In the genomic region with DNA sequence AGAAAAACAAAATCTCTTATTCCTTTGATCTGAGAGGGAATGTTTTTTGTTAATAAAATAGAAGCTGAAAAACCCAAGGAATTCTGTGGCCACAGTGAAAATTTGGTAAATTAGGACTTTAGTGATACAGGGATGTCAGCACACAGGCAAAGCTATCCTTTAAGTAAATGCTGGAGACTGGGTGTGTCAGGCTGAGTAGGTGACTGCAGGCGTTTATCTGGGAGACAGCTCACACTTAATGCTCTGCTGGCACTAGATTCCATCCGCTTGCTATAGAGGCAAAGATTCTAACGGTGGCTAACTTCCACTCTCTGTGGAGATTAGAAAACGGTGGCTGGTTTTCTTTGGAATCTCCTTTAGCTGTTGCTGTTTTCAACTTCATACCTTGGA, we compare ENCODE assay signal across 10 mouse cellular contexts. TPM values are rescaled to one million over a fixed set of nuclear protein-coding genes. Genes with fewer than 3 reads are reported as not detected.
"Had no signal": no experiment of that assay in that cellular context is flagged by ENCODE, and none has a peak within 500 bp of the region (broad histone marks: within the 10 kb centered on the region; RNA-seq: fewer than 3 reads in every experiment).

No protein-coding gene starts in this region.

- H3K36me3 ChIP-seq: kidney, embryonic 15.5 days; limb, embryonic 10.5 days; limb, embryonic 13.5 days; liver, embryonic 13.5 days; midbrain, embryonic 12.5 days; midbrain, embryonic 15.5 days; neural tube, embryonic 13.5 days; stomach, embryonic 15.5 days had no signal

- H3K4me3 ChIP-seq: kidney, embryonic 15.5 days; limb, embryonic 10.5 days; limb, embryonic 13.5 days; midbrain, embryonic 12.5 days; midbrain, embryonic 15.5 days; myocyte; neural tube, embryonic 13.5 days; stomach, embryonic 15.5 days had no signal

- H3K4me2 ChIP-seq: kidney, embryonic 15.5 days; limb, embryonic 13.5 days; lung, embryonic 14.5 days; midbrain, embryonic 12.5 days; midbrain, embryonic 15.5 days; neural tube, embryonic 13.5 days; stomach, embryonic 15.5 days had no signal

- ATAC-seq: midbrain, embryonic 15.5 days had no signal

- H3K9me3 ChIP-seq: kidney, embryonic 15.5 days; limb, embryonic 10.5 days; liver, embryonic 13.5 days; midbrain, embryonic 15.5 days; neural tube, embryonic 13.5 days; stomach, embryonic 15.5 days had no signal

- H3K4me1 ChIP-seq: limb, embryonic 10.5 days; limb, embryonic 13.5 days; midbrain, embryonic 12.5 days; midbrain, embryonic 15.5 days; neural tube, embryonic 13.5 days; stomach, embryonic 15.5 days had no signal

- H3K27ac ChIP-seq: kidney, embryonic 15.5 days; limb, embryonic 10.5 days; limb, embryonic 13.5 days; liver, embryonic 13.5 days; midbrain, embryonic 12.5 days; midbrain, embryonic 15.5 days; neural tube, embryonic 13.5 days; stomach, embryonic 15.5 days had no signal

- H3K9ac ChIP-seq: kidney, embryonic 15.5 days; limb, embryonic 13.5 days; liver, embryonic 13.5 days; lung, embryonic 14.5 days; midbrain, embryonic 12.5 days; midbrain, embryonic 15.5 days; neural tube, embryonic 13.5 days; stomach, embryonic 15.5 days had no signal

- H3K27me3 ChIP-seq: limb, embryonic 13.5 days; liver, embryonic 13.5 days; stomach, embryonic 15.5 days had no signal

RNA-seq across cellular contexts. Expression of a gene that starts 17.6 kb away (rescaled TPM):
- polyA plus RNA-seq: myocyte; neural tube, embryonic 13.5 days had no signal

RNA-seq across cellular contexts. Expression of a gene that starts 27.4 kb away (rescaled TPM):
- polyA plus RNA-seq: myocyte; neural tube, embryonic 13.5 days had no signal
